Mouse (Mus musculus) spleen, adult 2 months (tissue): ENCODE measurements around the gene Pde3a. TPM values are rescaled to one million over a fixed set of nuclear protein-coding genes. Genes with fewer than 3 reads are reported as not detected.
A peak's percentile ranks its signal among the peaks of the same experiment; 100 is the strongest.

ENCODE experiments used
- DNase-seq, 2 experiments: peaks; one replicate each; pipeline versions ENCODE4 v3.0.0 to v3.0.0-alpha.2; 2012 to 2021; ENCODE audit warnings: low spot score in 2 of 2, low read depth in 1 of 2
- H3K27ac ChIP-seq: fragments of 200-500 bp; 2 replicates; pipeline ENCODE4 v1.5.1; 2012; ENCODE audit warnings: low read length, inconsistent platforms; ENCODE audit not compliant: insufficient read depth
- H3K27me3 ChIP-seq: fragments of 200-500 bp; 2 replicates; pipeline ENCODE4 v1.6.1; 2012; ENCODE audit warnings: mild to moderate bottlenecking, moderate library complexity, low read length, inconsistent platforms; ENCODE audit not compliant: control insufficient read depth, insufficient read depth
- H3K36me3 ChIP-seq: fragments of 200-500 bp; 2 replicates; pipeline ENCODE4 v1.6.1; 2012; ENCODE audit warnings: mild to moderate bottlenecking, low read length, inconsistent platforms; ENCODE audit not compliant: control insufficient read depth, insufficient read depth
- H3K4me1 ChIP-seq: fragments of 200-500 bp; 2 replicates; pipeline ENCODE4 v1.6.1; 2011; ENCODE audit warnings: inconsistent platforms; ENCODE audit not compliant: control insufficient read depth, insufficient read depth, insufficient read length
- H3K4me3 ChIP-seq: fragments of 200-500 bp; 2 replicates; pipeline ENCODE4 v1.5.1; 2011; ENCODE audit warnings: mild to moderate bottlenecking, inconsistent platforms; ENCODE audit not compliant: insufficient read depth, insufficient read length; ENCODE audit errors: extremely low read depth
- CTCF ChIP-seq: fragments of 200-500 bp; IDR thresholded peaks from 2 replicates; pipeline ENCODE4 v1.5.1; 2011; ENCODE audit warnings: mild to moderate bottlenecking, inconsistent platforms; ENCODE audit not compliant: insufficient read depth, insufficient read length, insufficient replicate concordance; ENCODE audit errors: extremely low read depth
- POLR2A ChIP-seq: fragments of 200-500 bp; IDR thresholded peaks from 2 replicates; pipeline ENCODE4 v1.6.1; 2011; ENCODE audit warnings: low read depth, low read length, inconsistent platforms
- WGBS: fragments of 180-500 bp; shearing (Covaris S2); methylation state at CpG from one replicate; pipeline ENCODE4 v1.1.7; 2018; 5-methylcytosine and 5-hydroxymethylcytosine counted together
- polyA plus RNA-seq: library from polyadenylated mRNA; depleted of rRNA; stranded (reverse); fragments of >200 nt; gene quantifications from 2 replicates; pipeline ENCODE4 v1.2.3, GENCODE M21; 2012; rRNA removed

The Pde3a gene
- polyA plus RNA-seq = 4.8 and 5.1 TPM in 2 replicates

DNA sequence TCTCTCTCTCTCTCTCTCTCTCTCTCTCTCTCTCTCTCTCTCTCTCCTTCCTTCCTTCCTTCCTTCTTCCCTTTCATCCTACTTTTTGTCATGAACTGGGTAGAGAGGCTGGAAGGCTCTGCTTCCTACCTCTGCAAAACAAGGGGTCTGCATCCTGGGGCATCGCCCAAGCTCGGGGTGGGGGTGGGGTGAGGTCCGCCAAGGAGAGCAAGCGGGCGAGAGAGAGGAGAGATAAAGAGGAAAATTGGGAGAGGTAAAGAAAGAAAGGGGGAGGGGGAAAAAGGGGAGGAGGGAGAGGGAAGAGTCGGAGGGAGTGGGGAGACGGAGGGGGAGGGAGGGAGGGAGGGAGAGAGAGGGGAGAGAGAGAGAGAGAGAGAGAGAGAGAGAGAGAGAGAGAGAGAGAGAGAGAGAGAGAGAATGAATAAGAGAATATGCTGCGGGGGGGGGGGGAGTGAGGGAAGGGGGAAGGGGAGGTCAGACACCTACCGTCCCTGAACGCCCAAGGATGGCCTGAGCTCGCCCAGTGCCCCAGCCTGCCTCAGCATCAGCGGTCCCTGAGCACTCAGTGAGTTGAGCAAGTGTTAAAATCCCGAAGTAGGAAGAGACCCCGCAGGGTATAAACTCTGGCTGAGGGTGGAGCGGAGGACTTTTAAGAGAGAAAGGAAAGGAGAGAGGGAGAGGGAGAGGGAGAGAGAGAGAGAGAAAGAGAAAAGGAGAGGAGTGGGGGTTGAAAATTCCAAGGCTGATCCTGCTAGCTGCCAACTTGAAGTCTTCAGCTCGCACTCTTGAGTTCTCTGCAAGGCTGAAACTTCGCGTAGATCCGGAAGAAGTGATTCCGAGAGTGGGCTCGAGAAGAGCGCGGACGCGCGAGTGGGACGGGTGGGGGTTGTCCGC is at the start of gene Pde3a:
Gene Pde3a (plus strand): TSS at position 579 of the 894 bp plus-strand sequence.
- H3K4me3 ChIP-seq = peak within 1 kb of the TSS; percentile 25

DNA sequence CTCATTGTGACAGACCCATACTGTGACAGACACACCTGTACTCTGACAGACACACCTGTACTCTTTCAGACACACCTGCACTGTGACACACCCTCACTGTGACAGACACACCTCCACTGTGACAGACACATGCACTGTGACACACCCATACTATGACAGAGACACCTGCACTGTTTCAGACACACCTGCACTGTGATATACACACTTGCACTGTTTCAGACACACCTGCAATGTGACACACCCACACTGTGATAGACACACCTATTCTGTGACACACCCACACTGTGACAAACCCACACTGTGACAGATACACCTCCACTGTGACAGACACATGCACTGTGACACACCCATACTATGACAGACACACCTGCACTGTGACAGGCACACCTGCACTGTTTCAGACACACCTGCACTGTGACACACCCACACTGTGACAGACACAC is 48.9 kb upstream of the Pde3a start:
- Histone ChIP-seq H3K27me3 (no peaks in the 10 kb centered on the region), H3K27ac (no peak overlapping the region), H3K4me3 (no peak overlapping the region), H3K36me3 (no peaks in the 10 kb centered on the region), H3K4me1 (no peaks in the 10 kb centered on the region)
- TF ChIP-seq CTCF = no peak
- no peak for TF ChIP-seq POLR2A
- DNase-seq = no peak

More for the DNA sequence above, at the start of gene Pde3a:
- Histone ChIP-seq H3K4me1 (no peaks in the 10 kb centered on the region), H3K36me3 (no peaks in the 10 kb centered on the region), H3K27me3 (no peaks in the 10 kb centered on the region; the same call in 1 of the 2 replicates), H3K27ac (peak within 1 kb of the TSS; percentile 38)
- TF ChIP-seq CTCF (no peak), POLR2A (no peak)
- WGBS = 8% methylated on average over 22 of the region's 28 CpGs
- DNase-seq = no peak

DNA sequence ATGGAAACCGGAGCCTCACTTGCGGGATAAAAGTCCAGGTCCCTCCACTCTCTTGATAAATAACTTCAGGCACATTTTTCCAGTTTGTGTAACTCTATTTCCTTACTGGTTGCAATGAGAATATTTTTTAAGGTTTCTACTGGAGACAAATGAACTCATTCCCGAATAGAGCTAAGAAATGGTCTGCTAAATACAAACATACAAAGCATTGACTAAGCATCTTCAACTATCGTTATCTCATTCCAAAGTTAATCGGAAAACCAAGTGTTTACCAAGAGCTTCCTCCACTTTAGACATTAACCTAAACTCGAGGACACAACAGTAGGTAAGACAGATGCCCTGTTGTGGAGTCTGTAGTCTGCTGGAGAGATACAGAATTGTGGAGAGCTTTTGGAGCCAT is 41.5 kb upstream of the Pde3a start:
- TF ChIP-seq CTCF = no peak
- TF ChIP-seq POLR2A = no peak
- H3K4me1 ChIP-seq = no peaks in the 10 kb centered on the region
- H3K4me3 ChIP-seq = no peak overlapping the region
- no peaks in the 10 kb centered on the region for H3K36me3 ChIP-seq
- no peak overlapping the region for H3K27ac ChIP-seq
- WGBS = 86% methylated on average over 6 of the region's 6 CpGs
- no peaks in the 10 kb centered on the region for H3K27me3 ChIP-seq
- DNase-seq = no peak

DNA sequence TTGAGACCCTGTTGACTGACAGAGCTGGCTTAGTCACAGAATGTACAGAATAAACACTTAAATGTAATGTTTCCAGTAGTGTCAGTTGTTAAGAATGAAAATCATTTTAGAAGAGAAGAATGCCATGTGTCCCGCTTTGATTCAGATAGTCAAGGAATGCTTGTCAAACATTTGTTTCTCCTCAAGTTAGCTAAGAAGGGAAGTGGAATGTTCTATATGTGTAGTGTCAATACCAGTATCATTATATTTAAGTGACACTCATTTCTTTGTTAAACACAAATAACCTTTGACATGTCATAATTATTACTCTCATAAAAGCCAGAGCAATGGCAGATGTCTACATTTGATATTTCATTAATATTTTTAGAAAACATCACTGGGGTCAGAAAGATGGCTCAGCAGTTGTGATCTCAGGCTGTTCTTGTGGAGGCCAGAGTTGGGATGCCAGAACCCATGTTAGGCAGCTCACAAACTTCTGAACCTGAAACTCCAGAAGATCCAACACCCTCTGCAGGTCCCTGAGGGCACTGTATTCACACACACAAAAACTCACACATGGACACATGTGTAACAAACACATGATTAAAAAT is 40.7 kb upstream of the Pde3a start:
- WGBS = 94% methylated on average over 1 of the region's 1 CpGs
- no peak for DNase-seq
- Histone ChIP-seq H3K4me3 (no peak overlapping the region), H3K27ac (no peak overlapping the region), H3K27me3 (no peaks in the 10 kb centered on the region), H3K4me1 (no peaks in the 10 kb centered on the region), H3K36me3 (no peaks in the 10 kb centered on the region)
- no peak for TF ChIP-seq CTCF

DNA sequence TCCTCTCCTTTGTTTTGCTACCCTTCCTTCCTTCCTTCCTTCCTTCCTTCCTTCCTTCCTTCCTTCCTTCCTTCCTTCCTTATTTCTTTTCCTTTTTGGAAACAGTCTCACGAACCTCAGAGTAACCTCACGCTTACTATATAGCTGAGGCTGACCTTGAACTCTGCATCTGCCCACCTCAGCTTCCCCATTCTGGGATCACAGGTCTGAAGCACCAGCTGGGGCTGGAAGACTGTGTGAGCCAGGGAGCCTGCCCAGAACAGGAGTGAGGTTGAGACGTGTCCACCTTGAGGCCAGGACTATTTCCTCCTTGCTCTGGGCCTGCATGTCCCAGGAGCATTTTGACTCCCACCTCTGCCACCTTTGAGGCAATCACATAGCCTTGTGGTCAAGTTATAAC is 39.0 kb upstream of the Pde3a start:
- WGBS = 83% methylated on average over 3 of the region's 3 CpGs
- DNase-seq = no peak
- no peak overlapping the region for H3K27ac ChIP-seq
- no peaks in the 10 kb centered on the region for H3K27me3 ChIP-seq
- TF ChIP-seq POLR2A (no peak), CTCF (no peak)
- H3K36me3 ChIP-seq = no peaks in the 10 kb centered on the region
- H3K4me3 ChIP-seq = no peak overlapping the region
- H3K4me1 ChIP-seq = no peaks in the 10 kb centered on the region

DNA sequence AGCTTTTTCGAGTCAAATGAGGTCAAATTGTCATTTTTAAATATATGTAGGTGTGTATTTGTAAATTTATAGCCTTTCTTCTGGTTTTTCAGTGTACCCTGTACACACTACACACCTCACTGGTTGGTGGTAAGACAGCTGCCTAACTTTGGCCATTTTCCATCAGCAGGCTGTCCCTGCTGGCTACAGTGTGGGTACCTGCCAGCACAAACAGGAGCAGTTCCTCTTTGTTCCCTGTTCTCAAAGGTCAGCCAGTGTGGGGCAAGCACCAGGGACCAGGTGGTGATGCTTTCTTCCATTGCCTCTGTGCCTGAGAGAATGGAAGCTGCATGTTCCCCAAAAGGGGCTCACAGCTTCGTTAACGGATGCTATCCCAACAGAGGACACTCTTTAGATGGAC is 28.0 kb upstream of the Pde3a start:
- H3K36me3 ChIP-seq = no peaks in the 10 kb centered on the region
- H3K27me3 ChIP-seq = no peaks in the 10 kb centered on the region
- DNase-seq = no peak
- no peaks in the 10 kb centered on the region for H3K4me1 ChIP-seq
- TF ChIP-seq POLR2A (no peak), CTCF (no peak)
- 55% methylated on average over 3 of the region's 3 CpGs for WGBS
- H3K4me3 ChIP-seq = no peak overlapping the region
- no peak overlapping the region for H3K27ac ChIP-seq
